Mouse (Mus musculus): Measurements from ENCODE around the gene Bmp4. TPM values are rescaled to one million over a fixed set of nuclear protein-coding genes. Genes with fewer than 3 reads are reported as not detected.

Gene Bmp4
- 10 to 100 TPM; 19.5 to 34.7 TPM for total RNA-seq (2021)
- long read RNA-seq, experiment 1, transcript Bmp4-201 (4 exons, 2,064 nt), result major isoform, 5 of 10 reads
- long read RNA-seq, experiment 1, partial matches to known transcripts, result 4 of 10 reads
- long read RNA-seq, experiment 1, other reads (novel, unspliced or antisense), result 1 of 10 reads
- long read RNA-seq, experiment 2, partial matches to known transcripts, result 13 of 21 reads
- long read RNA-seq, experiment 2, other reads (novel, unspliced or antisense), result 3 of 21 reads

DNA sequence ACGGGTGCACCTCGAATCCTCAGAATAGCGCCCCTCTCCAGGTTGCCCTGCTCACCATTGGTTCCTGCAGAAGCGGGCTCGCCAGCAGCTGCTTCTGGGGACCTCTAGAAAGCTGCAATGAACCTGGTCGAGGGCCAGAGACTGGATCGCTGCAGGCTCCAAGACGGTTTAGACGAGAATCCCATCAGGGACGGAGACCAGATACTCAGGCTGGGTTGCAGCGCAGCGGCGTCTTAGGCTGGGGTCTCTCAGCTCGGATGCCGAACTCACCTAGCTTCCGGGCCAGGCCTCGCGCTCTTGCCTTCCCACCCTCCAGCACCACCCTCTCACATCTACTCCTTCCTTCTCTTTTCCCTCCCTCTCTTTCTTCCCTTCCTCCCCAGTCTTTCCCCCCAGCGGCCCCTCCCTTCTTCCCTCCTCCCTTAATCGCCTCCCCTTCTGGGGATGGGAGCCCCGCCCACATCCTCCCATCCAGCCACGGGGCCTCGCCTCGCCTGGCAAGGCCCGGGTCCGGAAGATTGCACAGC lies at the start of gene Bmp4:
Gene Bmp4 (minus strand): TSS at position 421 of the 527 bp plus-strand sequence.
- peak in 1 of 2 experiments; percentile 67 for DNase-seq (ENCODE audit: low spot score in 2 of 2)

DNA sequence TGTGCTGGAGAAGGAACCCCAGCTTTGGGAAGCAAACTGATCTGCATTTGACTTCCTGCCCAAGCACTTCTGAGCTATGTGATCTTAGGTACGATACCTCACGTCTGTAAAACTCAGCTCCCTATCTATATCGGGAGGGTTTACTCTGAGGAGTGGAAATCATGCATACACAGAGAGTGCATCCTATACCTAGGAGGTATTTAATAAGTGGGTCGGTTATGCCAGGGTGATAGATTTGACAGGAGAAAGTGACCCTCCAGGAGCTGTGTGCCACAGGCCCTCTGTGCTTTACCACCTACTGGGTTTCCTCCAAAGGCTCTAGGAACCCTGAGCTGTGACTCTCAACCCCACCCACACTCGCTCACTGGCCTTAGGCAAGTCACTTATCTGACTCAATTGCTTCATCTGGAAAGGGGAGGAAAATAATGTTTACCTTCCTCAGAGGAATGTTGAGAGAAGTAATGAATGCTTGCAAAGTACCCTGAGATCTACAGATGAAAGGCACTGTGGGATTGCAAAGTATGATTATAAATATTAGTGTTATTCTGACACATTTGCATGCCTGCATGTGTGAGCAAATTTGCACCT lies 49.1 kb upstream of the Bmp4 start:
- DNase-seq (ENCODE audit: low spot score in 2 of 2), result no peak

DNA sequence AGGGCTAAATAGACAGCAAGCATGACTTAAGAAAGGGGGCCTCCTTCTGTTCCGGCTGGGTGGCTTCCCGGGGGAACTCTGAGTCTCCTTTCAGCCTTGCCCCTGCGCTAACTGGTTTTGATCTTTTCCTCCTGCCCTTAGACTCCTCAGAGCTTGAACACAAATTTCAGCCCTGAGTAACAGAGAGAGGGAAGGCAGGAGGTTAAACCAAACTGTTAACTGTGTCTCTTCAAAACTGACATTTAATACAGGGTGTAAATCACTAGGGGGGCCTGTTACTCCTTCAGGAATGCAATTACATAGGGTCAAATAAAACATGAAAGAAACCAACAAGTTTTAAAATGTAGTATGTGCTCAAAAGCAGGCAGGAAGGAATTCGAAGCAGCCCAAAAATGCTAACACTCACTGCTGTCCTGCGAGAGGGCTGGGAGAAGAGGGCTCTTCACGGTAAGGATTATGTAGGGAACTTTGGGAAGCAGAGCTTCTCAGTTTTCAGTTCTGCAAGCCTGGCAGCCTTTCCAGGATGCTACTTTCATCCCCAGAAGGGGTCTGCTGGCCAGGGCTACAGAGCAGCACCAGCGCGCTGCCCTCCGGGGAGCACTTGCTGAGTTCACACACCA lies 46.1 kb upstream of the Bmp4 start:
- DNase-seq (ENCODE audit: low spot score in 2 of 2), result no peak

DNA sequence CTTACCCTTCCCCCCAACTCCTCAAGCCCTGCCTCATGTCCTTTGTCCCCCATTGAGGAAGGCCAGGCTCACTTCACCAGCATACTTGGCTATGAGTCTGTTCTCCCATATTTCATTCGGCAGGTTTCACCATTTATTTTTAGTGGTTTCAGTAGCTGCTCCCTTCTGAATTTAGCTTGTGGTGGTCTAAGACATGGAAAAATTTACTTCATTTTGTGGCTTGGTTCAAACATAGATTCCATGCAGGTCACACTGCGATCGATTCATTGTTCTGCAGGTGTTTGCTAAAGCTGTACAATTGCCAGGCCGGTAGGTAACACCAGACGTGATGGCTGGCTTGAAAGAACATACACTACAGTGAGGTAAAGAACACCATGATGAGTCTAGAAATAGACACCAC lies 39.8 kb upstream of the Bmp4 start:
- DNase-seq (ENCODE audit: low spot score in 2 of 2), result no peak

DNA sequence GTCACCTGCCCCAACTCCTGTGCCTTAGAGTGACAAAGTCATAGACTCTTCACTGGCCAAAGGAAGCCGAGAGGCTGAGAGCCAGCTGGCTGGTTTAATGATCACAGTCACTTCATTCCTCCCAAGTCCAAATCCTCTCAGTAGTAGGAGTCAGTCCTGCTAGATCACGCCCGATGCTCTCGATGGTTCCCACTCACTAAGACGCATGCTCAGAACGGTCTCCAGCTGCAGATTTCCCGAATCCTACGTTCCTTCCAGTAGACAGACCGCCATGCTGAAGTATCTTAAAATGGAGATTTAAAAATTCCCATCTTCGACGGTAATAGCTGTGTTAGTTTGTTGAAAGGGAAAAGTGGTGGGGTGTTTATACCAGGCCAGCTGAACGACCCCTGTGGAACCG lies 36.8 kb upstream of the Bmp4 start:
- no peak for DNase-seq (ENCODE audit: low spot score in 2 of 2)

DNA sequence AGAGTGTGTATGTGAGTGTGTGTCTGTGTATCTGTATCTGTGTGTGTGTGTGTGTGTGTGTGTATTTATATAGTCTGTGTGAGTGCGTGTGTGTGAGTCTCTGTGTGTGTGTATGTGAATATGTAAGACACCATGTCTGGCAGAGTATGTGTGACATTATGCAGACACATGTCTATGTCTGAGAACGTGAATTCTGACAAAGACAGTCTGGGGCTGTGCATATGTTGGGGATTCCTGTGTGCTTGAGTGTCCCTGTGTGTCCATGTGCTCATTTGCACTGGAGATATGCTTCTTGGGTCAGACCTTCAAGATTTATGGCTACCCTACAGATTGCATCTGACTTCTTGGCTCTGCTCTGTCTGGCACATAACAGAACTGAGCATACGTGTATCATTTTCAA lies 31.4 kb upstream of the Bmp4 start:
- DNase-seq (ENCODE audit: low spot score in 2 of 2), result no peak

DNA sequence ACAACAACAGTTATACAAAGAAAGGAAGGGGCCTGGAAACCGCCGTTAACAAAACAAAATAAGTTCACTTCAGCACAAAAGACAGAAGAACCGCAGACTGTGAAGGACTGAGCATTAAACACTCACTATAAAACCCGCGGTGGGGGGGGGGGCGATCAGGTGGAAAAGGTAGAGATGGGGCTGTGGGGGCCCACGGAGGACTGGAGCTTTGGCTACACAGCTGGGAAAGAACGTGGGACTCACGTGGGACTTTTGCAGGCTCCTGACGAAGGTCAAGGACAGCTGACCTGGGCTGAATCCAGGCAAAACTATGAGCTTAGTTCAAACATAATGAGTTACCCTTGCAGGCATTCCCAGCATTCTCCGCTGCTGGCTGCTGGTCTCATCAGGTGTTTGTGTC lies 28.8 kb upstream of the Bmp4 start:
- no peak for DNase-seq (ENCODE audit: low spot score in 2 of 2)

DNA sequence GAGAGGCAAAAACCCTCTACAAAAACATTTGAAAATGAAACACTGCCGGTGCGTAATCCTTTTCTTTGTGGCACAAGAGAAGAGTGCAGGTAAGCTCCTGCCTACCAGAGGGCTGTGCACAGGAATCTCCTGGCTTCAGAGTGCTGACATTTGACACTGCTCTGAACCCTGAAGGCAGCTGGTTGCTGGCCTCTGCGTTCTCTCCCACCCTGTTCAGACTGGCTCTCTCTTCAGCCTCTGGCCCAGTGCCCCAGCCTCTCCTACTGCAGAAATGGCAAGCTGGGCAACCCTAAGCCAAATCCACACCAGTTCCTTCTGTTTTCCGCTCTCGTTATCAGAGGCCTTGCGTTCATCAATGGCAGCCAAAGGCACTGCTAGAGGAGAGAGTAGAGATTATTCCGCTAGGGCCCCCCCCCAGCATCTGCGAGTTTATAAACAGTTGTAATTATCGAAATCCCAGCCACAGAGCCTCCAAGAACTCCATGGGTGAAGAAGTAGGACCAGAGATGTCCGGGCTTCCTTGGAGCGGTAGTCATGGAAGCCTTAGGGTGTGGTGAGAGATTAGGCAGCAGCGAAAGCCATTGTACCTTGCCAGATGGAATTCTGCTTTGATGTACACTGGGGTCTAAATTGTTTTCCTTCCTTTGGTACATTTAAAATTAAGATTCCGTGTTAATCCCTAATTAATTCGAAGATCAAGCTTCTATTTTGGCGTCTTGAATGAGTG lies 28.1 kb upstream of the Bmp4 start:
- DNase-seq (ENCODE audit: low spot score in 2 of 2), result peak in 1 of 2 experiments; percentile 25

DNA sequence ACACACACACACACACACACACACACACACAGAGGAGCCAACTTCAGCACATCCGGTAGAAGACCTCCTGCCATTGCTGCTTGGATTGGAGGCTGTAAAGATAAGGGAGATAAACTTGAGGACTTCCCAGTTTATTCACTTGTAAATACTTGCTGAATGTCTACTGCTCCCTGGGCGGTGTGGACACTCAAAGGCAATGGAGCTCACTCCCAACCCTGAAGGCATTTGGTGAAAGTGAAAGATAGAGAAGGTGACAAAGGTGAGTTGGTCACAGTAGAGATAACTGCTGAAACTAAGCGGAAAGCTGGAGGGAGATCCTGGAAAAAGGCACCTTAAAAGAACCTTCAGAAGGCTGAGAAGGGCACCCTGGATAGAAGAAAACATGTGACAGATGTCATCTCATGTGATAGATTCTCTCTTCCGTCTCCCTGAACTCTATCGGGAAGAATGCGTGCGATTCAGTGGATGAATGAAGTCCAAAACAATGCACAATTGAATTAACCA lies 22.1 kb upstream of the Bmp4 start:
- no peak for DNase-seq (ENCODE audit: low spot score in 2 of 2)

DNA sequence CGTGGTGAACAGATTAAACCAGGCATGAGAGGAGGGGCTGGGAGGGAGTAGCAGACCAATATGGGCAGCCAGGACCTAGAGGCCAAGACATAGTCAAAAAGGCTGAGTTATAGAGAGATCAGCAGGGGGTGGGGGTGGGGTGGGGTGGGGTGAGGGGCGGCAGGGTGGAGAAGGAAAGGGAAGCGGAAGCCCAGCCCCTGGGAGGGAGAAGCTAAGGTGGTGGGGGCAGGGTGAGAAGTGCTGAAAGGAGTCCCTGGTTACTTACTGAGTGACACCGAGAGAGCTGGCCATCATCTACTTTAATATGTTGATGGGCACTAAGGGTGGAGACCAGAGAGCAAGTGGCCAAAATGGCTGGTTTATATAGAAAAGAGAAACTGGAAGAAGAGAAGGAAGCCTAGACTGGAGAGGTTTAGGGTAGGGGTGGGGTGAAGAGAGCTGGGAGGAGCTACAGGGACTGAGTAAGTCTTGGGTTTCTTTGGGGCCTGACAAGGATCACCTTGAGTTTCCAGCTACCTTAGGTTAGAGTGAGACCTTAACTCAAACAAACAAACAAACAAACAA lies 20.2 kb upstream of the Bmp4 start:
- DNase-seq (ENCODE audit: low spot score in 2 of 2), result no peak

DNA sequence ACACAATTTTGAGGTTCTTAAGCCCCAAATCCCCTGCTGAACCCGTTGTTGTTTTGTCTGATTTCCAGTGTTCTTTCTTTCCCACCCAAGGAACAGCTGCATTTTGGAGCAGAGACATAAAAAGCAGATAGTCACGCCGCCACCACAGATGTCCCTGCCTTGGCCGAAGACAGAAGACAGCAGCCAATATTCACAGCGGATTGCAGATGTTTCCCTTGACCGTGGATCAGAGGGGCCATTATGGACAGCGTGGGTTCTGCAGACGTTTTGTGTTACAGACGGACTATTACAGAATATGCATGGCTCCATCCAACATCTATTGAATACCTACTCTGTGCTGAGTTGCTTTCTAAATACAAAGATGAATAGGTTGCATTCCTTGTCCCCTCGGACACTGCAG lies 18.5 kb upstream of the Bmp4 start:
- DNase-seq (ENCODE audit: low spot score in 2 of 2), result peak; percentile 21 to 25

DNA sequence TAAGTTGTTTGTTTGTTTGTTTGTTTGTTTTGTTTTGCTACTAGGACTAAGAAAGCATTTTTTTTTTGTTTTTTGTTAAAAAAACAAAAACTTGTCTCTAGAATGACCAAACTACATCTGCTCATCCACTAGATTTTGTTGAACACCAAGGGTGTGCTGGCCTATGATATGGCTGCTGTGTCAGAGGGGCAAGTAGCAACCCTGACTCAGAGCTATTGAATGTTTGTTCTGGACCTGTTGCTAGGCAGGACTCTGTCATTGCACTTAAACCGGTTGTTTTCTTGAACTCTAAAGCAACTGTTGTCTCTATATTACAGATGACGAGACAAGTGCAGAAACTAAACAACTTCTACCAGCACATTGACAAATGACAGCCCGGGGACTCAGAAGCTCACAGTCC lies 17.9 kb upstream of the Bmp4 start:
- DNase-seq (ENCODE audit: low spot score in 2 of 2), result no peak

DNA sequence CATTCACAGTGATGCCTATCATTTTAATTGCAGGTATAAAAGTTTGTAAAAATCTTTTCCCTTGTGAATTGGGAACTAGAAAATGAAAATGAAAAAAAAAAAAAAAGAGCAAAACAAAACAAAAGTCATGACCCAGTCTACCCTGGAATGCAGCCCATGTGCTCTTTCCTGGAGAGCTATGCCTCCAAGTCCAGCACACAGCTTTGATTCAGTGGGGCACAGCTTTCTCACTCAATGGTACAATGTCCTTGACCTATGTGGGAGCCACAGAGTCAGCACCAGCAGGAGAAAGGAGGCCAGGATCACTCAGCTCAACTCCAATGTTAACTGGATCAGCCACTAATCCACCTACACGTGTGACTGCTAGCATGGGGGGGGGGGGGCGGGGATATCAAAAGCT lies 9.5 kb upstream of the Bmp4 start:
- DNase-seq (ENCODE audit: low spot score in 2 of 2), result no peak

DNA sequence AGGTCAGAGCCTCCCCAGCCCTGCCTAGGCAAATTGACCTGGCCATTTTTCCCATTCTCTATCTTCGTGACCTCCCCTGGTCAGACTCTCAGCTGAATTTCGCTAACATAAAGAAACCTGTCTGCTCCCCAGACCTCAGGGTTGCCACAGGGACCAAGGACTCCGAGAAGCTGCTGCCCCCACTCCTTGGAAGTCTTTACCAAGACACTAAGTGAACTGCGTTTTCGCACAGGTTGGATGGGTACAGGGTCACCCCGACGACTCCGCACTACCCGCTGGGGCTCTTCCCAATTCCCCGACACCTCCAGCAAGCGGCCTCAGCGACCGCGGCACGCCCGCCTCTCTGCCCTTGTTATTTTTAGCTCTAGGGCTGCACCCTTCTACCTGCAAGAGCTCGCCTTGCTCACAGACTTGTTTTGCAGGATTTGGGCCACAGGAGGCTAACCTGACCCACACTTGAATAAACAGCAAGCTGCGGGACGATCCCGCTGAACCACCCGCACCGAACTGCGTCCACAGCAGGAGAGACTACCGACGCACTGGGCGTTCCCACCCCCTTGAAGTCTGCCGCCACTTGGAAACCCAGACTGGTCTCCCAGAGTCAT lies 7.7 kb upstream of the Bmp4 start:
- DNase-seq (ENCODE audit: low spot score in 2 of 2), result no peak

DNA sequence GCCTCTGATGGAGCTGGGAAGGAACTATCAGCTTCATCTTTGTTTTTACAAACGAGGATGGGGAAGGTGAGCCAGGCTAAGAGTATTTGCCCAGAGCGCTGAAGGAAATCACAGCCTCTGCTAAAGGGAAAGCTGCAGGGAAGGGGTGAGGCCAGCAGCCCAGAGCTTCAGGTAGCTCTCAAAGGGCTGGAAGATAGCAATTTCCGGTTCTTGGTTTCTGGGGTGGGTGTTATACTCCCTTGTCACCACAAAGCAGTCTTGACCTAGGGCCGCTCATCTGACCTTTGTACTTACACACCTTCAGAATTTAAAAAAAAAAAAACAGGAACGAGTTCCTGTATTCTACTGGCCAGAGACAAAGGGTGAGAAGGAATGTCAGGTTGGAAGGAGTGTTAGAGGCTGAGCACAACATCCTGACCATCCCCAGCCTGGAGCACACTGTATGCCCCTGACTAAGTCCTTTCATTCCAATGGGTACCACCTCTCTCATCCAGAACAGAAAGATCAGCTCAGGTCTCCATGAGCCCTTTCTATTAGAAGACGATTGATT lies 1.2 kb upstream of the Bmp4 start:
- no peak for DNase-seq (ENCODE audit: low spot score in 2 of 2)

DNA sequence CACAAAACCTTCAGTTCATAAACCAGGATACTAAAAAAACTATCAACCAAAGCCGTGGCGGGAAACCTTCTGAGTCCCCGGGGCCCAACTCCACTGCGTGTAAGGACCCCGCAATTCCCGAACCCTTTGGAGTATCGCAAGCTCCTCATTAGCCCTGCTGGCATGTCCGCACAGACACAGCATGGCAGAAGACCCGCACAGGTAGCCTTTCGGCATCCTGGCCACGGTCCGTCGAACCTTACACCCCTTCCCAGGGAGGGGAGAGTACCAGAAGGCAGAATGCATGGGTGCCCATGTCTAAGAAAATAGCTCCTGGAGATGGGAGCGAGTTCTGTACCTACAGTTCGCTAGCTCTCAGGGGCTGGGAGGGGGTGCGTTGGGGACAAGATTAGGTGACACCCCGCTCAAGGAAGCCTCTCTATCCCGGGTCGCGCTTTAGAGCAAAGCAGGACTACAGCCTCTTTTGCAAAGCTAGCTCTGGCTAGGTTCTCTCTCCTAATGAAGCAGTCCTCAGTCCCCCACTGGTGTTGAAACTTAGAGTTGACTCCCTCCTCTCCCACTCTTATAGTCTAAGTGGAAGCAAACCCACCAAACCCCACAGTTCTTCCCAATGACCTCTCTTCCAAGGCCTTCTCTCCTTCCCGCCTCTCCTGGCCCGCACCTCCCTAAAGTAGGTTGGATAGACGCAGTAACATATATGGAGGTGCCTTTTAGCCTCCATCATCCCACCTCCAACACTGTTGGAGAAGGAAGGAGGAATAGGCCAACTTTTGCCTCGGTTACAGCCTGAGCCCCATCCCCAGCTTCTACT lies 826 bp downstream of the Bmp4 start:
- DNase-seq (ENCODE audit: low spot score in 2 of 2), result no peak

DNA sequence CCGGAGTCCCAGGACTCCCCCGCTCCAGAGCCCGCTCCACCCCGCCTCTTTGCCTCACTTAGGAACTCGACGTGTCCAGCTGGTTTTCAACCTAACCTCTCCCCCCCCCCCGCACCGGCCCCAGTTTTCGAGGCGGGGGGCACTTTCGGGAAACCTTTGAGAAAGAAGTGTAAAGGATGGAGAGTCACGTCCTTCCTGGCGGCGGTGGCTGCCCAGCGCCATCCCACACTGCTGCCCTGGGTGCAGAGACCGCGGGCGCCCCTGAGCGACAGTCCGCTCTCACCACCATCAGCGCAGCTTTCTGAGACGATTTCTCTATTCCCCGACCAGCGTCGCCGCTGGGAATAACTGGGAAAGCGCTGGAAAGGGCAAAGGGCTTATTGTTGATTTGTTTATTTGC lies 1.8 kb downstream of the Bmp4 start:
- peak in 1 of 2 experiments; percentile 56 for DNase-seq (ENCODE audit: low spot score in 2 of 2)

DNA sequence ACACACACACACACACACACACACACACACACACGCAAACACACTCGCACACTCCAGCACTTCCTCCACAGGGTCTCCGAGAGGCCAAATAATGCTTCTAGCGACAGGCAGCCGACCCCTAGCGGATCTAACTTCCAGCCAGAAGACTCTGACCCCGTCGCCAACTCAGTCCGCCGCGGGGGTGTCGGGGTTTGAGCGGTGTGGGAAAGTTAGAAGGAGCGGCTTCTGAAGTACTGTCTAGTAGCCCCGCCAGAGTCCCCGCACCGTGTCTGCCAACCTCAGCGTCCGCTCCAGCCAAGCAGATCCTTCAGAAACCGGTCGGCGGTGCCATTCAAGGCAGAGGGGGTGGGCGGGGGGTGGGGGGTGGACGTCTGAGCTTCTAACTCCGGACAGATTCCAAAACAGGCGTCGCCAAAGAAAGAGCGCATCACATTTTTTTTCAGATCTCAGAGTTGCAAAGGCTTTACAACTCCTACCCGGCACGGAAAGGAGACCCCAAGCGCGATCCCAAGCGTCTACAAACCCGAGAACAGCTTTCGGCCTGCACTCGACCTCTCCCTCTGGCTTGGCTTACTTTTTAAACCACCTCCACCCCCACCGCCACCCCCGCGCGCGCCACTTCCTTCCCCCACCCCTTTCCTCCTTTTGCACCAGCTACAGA lies 2.5 kb downstream of the Bmp4 start:
- peak; percentile 53 to 74 for DNase-seq (ENCODE audit: low spot score in 2 of 2)

DNA sequence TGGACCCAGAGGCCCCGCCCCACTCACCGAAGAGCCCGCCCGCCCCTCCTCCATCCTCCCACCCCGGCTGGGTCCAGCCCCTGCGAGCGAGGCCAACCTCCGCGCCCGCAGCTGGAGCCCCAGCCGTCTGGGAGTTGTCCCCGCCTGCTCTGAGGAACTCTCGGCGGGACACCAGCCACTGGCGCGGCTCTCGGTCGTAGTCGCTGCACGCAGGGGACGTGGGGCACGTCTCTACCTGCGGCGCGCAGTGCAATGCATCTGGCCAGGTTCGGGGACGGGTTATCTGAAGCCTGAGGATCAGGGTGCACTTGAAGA lies 3.2 kb downstream of the Bmp4 start:
- peak; percentile 80 to 91 for DNase-seq (ENCODE audit: low spot score in 2 of 2)

All from gastrocnemius, postnatal 4 days (tissue).